Mouse (Mus musculus): ENCODE measurements around the gene Pdcd2l. TPM values are rescaled to one million over a fixed set of nuclear protein-coding genes. Genes with fewer than 3 reads are reported as not detected.

Pdcd2l gene
- polyA plus RNA-seq, 1 experiment from 2014 or later, result 84.3 TPM

DNA sequence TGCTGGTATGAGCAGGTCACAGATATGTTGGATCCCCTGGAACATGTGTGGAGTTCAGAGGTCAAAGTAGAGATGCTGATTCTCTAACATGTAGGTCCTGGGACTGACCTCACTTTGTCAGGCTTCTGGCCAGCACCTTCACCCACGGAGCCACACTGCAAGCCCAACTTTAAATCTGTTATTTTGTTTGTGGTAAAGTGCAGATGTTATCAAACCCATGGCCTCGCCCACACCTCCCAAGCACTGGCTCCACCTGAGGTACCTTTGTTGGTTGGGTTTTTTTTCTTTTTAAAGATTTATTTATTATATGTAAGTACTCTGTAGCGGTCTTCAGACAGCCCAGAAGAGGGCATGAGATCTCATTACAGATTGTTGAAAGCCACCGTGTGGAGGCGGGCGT, 57.0 kb downstream of the Pdcd2l start:
- peak; percentile 29; the same call in 1 of the 2 replicates for ATAC-seq
- Histone ChIP-seq H3K9me3 (replicated peaks; ENCODE audit: control insufficient read depth, low read length, poor library complexity, severe bottlenecking) (no peaks in the 10 kb centered on the region), H3K36me3 (ENCODE audit: control insufficient read depth, insufficient read depth, low read length) (peaks cover 40% of the 10 kb centered on the region), H3K27me3 (ENCODE audit: control insufficient read depth, insufficient read depth, low read depth, low read length) (no peaks in the 10 kb centered on the region), H3K4me3 (ENCODE audit: low read depth, low read length) (no peak overlapping the region), H3K4me1 (ENCODE audit: control insufficient read depth, insufficient read depth, low read length) (no peaks in the 10 kb centered on the region), H3K4me2 (ENCODE audit: low read length) (no peak overlapping the region), H3K9ac (ENCODE audit: low read depth, low read length) (no peak overlapping the region), H3K27ac (ENCODE audit: low read length) (no peak overlapping the region)
- 92% methylated on average over 6 of the region's 6 CpGs for WGBS

Other genes with a start within 250 kb of the Pdcd2l start
- not detected in 2 replicates for gene Scgb2b27, start 182.7 kb downstream of the Pdcd2l start, polyA plus RNA-seq (2015; fragmentation: Nextera tagmentation; extraction: Ambion mirVana)
- gene Scgb1b27, start 175.2 kb downstream of the Pdcd2l start, polyA plus RNA-seq (2015; fragmentation: Nextera tagmentation; extraction: Ambion mirVana), result not detected in 2 replicates
- not detected in 2 replicates for gene Scgb1b30, start 101.2 kb downstream of the Pdcd2l start, polyA plus RNA-seq (2015; fragmentation: Nextera tagmentation; extraction: Ambion mirVana)
- gene Wtip, start 63.4 kb downstream of the Pdcd2l start, polyA plus RNA-seq (2015; fragmentation: Nextera tagmentation; extraction: Ambion mirVana), result 2.4 and 3.8 TPM in 2 replicates
- gene Uba2, start 27.1 kb downstream of the Pdcd2l start, polyA plus RNA-seq (2015; fragmentation: Nextera tagmentation; extraction: Ambion mirVana), result 163 and 172 TPM in 2 replicates
- gene Gpi1, start 33.7 kb upstream of the Pdcd2l start, polyA plus RNA-seq (2015; fragmentation: Nextera tagmentation; extraction: Ambion mirVana), result 272 and 297 TPM in 2 replicates
- not detected in 2 replicates for gene Gm6096, start 54.4 kb upstream of the Pdcd2l start, polyA plus RNA-seq (2015; fragmentation: Nextera tagmentation; extraction: Ambion mirVana)
- 34.0 and 37.8 TPM in 2 replicates for gene 4931406P16Rik, start 116.9 kb upstream of the Pdcd2l start, polyA plus RNA-seq (2015; fragmentation: Nextera tagmentation; extraction: Ambion mirVana)
- gene Lsm14a, start 196.7 kb upstream of the Pdcd2l start, polyA plus RNA-seq (2015; fragmentation: Nextera tagmentation; extraction: Ambion mirVana), result 55.1 and 64.5 TPM in 2 replicates